Mouse (Mus musculus): ENCODE data around the gene Tmem8b.

DNA sequence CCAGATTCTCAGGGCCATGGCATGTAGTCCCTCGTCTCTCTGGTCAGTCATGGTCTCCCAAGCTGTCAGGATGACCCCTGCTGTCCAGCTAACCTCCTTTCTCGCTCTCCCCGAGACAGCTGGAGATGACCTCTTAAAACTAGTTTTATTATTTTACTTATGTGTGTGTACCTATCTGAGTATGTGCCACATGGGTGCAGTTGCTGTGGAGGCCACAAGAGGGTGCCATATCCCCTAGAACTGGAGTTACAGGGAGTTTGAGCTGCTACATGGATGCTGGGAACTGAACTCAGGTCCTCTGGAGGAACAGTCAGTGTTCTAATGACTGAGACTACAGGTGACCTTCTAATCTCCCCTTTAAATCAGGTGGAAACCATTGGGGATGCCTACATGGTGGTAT, 19.0 kb upstream of the Tmem8b start:
- TF ChIP-seq CTCF (conservative IDR thresholded peaks at IDR 0.05; ENCODE audit: insufficient read depth, insufficient read length, low read depth, low read length) = peak; percentile 37
- TF ChIP-seq POLR2A (IDR thresholded peaks at IDR 0.05; ENCODE audit: low read depth, low read length) = no peak

Measured in kidney, adult 2 months (tissue).